Mouse (Mus musculus): Measurements from ENCODE around the gene Aqp2.

The Aqp2 gene

DNA sequence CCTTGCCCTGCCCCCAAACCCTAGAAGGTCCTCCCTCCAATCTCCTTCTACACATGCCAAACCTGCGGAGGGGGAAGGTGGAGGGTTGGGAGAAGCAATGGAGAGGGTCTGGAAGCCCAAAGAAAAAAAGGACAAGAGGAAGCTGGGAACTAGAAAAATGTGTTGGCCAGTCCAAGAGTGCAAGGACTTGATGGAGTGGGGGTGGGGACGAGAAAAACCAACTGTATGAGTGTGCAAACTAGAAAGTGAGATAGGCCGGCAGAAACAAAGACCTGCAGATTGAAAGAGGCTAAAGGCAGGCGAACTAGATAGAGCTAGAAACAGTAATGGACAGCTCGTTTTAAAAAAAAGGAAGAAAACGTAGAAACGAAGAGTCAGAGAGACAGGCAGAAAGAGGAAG is 10.8 kb downstream of the Aqp2 start:
- in situ Hi-C loops (cut with MboI; ENCODE audit: low sequenced_read_pairs): no loop called here

DNA sequence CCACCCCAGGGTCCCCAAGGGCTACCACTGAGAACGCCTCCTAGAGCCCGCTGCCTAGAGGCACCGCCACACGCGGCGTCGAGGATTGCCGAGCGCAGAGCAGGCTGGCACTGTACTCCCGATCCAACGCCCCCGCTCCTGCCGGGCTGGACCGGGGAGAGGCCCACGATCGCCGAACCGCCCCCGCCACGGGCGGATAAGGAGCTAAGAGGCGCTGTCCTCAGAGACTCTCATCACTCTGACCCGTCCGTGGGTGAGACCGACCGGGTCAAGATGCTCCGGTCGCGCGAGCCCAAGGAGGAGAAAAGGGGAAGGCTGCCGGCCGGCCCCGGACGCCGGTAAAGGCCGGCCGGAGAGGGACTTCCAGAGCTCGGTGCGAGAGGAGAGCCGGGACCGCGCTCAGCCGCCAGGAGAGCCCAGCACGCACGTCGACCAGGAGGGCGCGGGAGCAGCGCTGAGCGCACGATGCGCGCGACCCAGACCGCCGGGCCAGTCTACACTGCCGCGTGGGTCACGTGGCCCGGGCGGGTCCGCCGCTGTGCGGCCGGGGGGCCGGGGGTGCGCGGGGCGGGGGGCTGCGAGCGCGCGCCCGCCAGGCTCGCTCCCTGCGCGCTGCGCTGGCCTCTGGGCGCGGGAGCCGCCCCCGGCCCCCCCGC is 11.7 kb downstream of the Aqp2 start, which contains the start of gene Aqp5:
Gene Aqp5 (plus strand): TSS at position 354 of the 656 bp plus-strand sequence.
- in situ Hi-C loops (cut with MboI; ENCODE audit: low sequenced_read_pairs): no loop called here

DNA sequence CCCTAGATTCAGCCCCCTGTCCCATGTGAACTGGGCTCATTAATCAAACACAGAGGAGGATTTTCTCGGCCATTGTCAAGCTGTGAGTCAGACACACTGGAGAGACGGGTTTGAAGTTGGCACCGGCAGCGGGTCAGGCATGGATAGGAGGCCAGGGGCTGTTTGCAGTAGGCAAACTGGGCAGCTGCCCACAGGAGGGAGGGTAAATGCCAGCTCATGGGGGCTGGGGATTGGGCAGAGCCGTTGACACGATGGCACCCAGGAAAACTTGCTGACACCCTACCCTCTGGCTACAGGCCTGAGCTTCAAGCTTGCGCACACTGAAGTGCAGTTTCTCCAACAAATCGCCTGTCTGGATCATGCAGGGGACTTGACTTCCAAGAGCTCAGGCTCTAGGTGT is 13.3 kb downstream of the Aqp2 start:
- in situ Hi-C loops (cut with MboI; ENCODE audit: low sequenced_read_pairs): no loop called here

DNA sequence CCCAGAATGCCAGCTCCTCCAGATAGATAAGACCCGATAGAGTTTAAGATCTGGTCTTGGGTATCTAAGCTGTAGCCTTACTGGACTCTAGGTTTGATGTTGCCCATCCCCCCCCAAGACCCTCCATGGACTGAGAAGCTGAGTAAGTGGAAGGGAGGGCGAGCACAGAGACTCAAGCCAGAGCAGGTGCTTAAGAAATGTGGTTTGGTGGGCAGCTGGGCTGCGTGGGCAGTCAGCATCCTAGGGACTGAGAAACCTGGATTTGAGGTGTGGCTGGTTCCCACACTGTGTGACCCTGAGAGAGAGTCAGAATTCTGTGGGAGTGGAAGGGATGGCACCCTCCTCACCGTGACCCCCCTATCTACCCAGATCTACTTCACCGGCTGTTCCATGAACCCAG is 14.0 kb downstream of the Aqp2 start:
- in situ Hi-C loops (cut with MboI; ENCODE audit: low sequenced_read_pairs): no loop called here

DNA sequence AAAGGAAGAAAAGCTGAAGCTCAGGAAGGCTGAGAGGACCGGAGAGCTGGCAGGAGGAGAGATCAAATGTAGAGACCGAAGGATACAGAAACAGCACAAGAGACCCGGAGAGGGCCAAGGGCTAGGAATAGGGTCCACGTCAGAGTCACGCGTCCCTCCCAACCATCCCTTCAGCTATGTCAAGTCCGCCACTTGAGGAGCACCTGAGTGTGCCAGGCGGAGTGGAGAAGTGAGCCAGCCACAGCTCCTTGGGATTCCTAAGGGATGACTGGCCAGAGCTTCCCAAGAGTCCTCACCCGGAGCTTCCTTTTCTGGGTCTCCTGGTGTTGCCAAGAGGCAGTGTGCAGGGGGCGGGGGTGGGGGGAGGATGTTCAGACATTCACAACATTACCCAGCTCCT is 16.1 kb downstream of the Aqp2 start:
- in situ Hi-C loops (cut with MboI; ENCODE audit: low sequenced_read_pairs): loop anchor here (5.0 kb wide), 1 partner anchor 77 kb away; the partner anchor contains the start of gene Asic1

DNA sequence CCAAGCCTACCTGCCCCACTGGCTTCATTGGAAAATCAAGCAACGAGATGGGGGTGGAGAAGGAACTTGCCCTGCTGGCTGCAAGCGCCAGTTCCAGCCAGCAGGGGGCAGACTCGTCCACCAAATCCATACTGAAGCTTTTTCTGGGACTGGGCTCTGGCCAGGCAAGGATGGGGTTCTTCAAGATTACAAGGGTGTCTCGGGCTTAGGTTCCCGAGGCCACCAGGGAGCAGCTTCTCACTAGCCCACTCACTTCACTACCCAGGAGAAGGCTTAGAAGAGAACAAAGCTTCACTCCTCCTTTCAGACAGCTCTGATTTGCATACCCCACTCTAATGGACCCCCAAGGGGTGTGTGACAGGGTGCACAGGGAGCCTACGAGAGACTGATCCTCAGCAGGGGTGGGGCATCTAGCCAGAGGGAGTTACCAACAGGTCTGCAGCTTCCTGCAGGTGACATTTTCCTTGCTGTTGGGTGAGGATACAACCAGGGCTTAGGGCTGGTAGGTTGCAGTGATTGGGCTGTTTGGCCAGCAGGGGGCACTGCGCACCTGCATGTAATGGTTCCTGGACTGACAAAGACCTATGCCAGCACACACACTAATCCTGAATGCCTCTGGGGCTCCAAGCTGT is 17.3 kb downstream of the Aqp2 start:
- in situ Hi-C loops (cut with MboI; ENCODE audit: low sequenced_read_pairs): loop anchor here (5.0 kb wide), 1 partner anchor 76 kb away; the partner anchor contains the start of gene Asic1

DNA sequence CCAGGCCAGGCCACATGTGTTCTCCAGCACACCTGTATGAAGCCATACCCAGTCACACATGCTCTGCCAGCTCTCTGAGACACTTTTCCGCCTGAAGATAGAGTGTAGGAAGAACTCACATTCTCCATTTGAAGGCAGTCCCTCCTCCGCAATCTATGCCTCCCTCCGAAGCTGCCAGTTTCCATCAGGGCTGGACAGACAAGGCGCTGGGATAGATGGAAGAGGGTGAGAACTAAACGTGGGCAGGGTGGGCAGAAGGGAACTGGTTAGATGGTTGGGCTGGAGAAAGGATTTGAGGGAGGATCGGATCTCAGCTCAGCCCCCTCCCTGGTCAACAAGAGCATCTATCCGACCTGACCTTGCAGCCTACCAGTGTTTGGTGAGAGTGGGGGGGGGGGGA is 18.0 kb downstream of the Aqp2 start:
- in situ Hi-C loops (cut with MboI; ENCODE audit: low sequenced_read_pairs): loop anchor here (5.0 kb wide), 1 partner anchor 75 kb away; the partner anchor contains the start of gene Asic1

DNA sequence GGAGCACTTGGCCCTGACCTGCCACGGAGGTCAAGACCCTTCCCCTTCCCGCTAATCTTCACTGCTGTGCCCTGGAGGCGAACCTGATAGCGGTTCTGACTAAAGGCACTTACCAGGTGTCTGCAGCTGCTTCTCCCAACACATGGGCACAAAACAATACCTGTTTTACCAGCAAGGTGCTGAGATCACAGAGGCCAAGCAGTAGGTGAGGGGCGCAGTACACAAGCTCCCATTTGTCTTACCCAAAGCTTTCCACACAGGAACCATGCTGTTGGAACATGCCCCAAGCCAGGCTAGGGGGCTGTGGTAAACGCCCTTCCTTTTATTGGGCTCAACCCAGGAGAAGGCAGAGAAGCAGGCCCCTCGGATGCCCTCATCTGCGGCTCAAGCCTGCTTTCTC is 18.7 kb downstream of the Aqp2 start:
- in situ Hi-C loops (cut with MboI; ENCODE audit: low sequenced_read_pairs): loop anchor here (5.0 kb wide), 1 partner anchor 75 kb away; the partner anchor contains the start of gene Asic1

DNA sequence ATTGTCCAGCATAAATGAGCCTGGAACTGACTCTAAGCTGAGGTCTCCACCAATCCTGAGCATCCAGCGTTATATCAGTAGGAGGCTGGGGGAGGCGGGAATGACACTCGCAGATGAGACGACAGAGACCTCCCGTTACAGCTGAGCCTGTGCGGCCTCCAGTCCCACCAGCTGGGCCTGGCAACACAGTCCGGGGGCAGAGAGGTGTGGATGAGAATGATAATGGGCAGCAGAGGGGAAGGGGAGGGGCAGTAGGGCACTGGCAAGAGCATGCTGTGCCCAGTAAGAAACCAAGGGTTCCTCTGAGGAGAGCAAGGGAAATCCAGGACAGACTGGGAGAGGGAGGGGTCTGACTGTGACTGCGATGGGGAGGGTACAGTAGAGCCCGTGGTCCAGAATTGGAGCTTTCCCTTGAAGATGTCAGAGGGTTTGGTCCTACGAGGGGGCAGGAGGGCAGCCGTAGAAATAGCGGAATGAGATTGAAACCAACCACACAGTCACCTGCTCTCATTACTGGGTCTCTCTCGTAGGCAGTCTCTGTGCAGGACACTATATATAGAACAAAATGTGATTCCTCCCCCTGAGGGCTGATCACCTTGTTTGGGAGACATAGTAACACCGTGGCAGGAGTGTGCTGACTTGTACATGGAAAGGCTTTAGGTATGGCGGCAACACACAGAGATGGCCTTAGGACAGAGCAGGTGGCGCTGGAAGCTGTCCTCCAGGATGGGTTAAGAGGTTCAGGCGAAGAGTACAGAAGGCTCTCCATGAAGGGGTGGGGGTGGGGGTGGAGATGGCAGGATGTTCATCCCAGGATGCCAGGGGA is 20.6 kb downstream of the Aqp2 start:
- in situ Hi-C loops (cut with MboI; ENCODE audit: low sequenced_read_pairs): loop anchor here (5.0 kb wide), 1 partner anchor 73 kb away; the partner anchor contains the start of gene Asic1

DNA sequence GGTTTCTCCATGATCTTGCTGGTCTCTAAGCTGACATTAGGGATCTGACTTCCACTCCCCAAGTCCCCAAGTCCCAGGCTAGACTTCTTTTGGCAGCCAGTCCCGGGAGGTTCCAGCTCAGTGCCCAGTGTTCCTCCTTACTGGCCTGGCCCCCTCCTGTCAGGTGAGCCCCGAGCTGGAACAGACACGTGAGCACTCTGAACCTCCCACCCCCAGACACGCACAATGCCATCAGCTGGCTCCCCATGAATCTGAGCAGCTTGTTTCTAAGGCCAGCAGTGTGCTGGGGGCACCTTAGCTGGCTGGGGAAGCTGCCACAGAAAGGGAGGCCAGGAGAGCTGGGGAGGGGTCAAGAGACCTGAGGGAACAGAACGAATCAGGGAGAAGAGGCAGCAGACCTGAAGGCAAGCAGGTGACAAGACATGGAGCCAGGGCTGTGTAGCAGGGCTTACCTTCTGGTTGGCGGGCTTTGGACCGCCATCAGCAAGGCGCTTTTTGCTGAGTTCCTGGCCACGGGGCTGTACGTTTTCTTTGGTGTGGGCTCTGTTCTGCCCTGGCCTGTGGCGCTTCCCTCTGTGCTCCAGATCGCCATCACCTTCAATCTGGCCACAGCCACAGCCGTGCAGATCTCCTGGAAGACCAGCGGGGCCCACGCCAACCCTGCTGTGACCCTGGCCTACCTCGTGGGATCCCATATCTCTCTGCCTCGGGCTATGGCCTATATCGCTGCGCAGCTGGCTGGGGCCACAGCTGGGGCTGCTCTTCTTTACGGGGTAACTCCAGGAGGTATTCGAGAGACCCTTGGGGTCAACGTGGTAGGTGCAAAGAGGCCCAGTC is 22.3 kb downstream of the Aqp2 start, which contains the start of gene Aqp6:
Gene Aqp6 (plus strand): TSS at position 415 of the 837 bp plus-strand sequence.
- in situ Hi-C loops (cut with MboI; ENCODE audit: low sequenced_read_pairs): no loop called here

DNA sequence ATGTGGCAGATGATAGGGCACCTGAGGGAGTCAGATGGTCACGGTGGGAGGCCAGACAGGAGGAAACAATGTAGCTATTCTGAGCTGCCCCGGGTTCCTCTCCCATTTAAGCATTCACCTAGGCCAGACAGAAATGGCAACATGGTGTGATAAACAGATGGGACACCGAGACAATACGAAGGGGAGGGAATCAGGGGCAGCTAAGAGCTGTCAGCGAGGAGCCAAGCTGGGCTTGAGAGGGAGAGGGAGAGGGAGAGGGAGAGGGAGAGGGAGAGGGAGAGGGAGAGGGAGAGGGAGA is 22.9 kb downstream of the Aqp2 start:
- in situ Hi-C loops (cut with MboI; ENCODE audit: low sequenced_read_pairs): no loop called here

DNA sequence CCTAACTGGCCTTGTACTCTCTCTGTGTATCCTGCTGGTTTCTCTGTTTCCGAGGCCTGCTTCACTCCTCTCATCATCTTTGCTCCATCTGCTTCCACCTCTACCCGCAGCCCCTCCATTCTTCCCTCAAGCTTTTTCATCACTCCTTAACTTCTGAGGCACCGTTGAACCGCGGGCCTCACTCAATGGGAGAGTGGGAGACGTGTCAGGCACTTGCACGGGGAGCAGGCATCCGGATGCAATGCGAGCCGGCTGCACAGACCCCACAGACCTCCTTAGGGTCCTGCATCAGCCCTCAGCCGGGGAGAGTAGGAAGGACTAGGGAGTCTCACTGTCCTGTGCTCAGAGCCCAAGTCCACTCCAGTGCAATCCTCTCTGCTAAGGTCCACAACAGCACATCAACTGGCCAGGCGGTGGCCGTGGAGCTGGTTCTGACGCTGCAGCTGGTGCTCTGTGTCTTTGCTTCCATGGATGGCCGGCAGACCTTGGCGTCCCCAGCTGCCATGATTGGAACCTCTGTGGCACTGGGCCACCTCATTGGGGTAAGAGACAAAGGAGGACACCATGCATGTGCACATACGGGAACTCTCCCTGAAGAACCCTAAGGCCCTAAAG is 23.5 kb downstream of the Aqp2 start:
- in situ Hi-C loops (cut with MboI; ENCODE audit: low sequenced_read_pairs): no loop called here

DNA sequence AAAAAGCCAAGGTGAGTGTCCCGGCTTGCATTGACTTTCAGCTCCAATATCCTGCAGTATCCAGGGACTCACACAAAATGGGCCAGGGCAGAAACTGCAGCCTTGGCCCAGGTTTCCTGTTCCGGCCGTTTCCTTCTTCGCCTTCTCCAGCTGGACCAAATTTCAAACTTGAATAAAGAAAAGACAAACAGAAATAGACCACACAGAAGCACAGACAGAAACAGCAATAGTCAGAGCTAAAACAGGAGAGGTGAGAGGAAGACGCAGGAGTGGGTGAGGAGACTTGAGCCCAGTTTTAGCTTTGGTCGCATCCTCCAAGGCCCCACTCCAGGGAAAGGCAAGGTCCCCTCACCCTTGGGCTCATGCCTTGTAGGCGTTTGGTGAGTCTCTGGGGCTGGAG is 24.4 kb downstream of the Aqp2 start:
- in situ Hi-C loops (cut with MboI; ENCODE audit: low sequenced_read_pairs): no loop called here

DNA sequence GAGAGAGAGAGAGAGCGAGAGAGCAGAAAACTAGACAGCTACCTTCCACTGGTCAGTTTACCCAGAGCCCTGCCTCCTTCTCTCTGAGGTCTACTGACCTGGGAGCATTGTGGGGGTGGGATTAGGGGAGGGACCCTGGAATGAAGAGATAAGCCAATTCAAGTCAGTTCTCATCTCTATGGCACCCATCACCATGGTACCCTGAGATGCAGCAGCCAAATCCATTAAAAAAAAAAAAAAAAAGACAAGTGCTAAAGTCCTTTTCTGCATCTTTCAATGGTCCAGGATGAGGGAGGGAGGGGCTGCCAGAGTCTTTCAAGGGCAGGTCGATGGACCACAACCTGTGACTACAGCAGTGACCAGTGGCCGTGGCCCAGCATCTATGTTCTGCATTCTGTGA is 26.7 kb downstream of the Aqp2 start:
- in situ Hi-C loops (cut with MboI; ENCODE audit: low sequenced_read_pairs): no loop called here

DNA sequence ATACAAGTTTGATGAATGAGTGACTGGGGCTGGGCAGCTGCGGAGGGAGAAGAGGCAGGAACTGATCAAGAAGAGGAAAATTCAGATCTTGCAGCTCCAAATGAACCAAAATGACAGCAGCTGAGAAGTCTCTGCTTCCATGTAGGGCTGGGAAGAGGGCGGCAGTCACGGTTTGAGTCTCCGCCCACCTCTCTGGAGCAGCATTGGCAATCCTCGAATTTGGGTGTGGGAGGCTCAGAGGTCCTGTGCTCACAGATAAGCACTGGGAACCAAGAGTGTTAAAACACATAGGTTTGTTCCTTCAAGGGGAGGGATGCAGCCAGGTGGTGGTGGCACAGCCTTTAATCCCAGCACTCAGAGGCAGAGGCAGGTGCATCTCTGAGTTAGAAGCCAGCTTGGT is 27.7 kb downstream of the Aqp2 start:
- in situ Hi-C loops (cut with MboI; ENCODE audit: low sequenced_read_pairs): no loop called here

DNA sequence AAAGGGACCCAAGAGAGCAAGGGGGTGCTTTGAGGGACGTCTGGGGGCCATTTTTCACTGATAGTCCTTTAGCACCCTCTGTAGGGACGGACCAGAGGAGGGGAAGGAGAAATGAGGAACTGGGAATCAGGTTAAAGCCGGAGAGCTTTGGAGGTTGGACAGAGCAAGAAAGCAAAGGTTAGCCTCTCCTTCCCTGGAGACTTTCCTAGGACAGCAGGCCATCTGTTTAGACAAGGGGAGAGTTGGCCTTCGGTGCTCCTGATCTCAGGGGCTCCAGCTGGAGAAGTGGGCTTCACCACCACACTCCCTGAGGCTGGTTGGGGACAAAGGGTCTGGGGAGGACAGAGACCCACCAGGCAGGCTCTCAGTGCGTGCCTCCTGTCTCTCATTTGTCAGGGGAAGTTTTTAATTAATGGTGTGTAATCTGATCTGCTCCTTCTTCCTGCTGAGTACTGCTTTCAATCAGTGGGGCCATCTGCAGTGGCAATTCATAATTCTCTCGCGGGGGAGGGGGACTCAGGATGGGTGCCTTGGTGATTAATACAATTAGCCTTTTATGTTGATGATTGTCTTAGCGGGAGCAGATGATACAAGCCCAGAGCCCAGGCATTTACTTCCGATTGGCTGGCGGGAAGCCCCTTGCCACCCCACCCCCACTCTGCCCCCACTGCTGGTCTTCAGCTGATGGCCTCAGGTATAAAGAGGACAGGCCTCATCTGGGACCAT is 28.7 kb downstream of the Aqp2 start:
- in situ Hi-C loops (cut with MboI; ENCODE audit: low sequenced_read_pairs): no loop called here

DNA sequence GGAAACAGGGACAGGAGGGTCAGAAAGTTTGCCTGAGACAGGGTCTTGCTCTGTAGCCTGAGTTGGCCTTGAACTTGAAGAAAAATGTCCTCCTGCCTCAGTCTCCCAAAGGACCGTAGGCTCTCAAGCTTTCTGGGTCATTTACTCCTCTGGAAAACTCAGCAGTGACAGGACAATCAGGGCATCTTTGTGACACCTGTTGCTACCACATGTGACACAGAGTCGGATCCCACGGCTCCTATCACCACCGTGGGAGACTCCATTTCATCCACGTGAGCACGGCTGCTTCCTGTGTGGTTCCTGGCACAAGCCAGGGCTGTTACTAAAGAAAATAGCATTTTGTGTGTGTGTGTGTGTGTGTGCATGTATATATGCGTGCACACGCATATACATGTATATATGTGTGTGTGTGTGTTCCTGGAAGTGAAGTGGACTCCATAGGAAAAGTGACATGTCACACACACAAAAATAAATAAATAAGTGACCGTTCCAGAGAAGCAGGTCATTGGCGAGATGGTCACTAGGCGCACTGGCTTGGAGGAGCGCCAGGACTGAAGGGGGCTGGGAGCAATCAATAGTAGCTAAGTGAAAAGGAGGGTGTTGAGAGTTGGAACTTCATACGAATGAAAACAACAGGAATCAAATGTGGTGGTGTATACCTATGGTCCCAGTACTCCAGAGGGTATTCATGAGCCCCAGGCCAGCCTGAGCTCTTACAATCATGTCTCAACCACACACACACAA is 29.7 kb downstream of the Aqp2 start:
- in situ Hi-C loops (cut with MboI; ENCODE audit: low sequenced_read_pairs): no loop called here

DNA sequence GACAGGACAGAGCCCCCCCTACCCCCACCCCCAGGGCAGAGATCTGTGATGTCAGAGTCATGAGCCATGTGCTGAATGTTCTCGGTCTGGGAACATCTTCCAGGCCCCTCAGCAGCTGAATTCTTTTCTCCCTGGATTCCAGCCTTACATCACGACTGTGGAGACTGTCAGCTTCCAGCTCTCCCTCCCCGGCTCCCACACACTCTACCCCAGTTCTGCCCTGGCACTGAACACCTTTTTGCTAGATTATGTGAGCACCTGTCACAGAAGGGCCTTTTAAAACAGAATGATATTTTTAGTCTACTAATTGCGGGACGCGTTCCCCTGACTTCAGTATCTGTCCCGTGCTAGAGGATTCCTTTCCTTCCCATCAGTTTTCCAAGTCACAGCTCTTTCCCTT is 32.7 kb downstream of the Aqp2 start:
- in situ Hi-C loops (cut with MboI; ENCODE audit: low sequenced_read_pairs): no loop called here

DNA sequence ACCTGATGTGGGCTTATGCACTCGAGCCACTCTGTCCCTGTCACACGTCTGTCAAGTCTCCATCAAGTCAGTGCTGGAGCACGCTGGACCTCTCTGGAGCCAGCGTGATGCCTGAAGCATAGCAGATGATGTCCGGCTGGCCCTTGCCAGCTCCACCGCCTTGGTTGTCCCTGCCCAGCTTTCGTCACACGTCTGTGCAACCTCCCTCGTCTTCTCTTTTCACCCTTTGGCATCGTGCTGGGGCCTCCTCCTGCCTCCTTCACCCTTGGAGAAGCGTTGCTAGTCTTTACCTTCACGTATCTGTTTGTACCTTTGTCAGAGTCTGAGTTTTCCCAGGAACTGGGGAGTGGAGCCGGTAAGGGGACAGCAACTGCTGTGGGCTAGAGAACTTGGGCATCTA is 35.4 kb downstream of the Aqp2 start:
- in situ Hi-C loops (cut with MboI; ENCODE audit: low sequenced_read_pairs): no loop called here

Data from CH12F3 (cell line).